8 mouse cellular contexts compared by ENCODE assay signal in the genomic region with DNA sequence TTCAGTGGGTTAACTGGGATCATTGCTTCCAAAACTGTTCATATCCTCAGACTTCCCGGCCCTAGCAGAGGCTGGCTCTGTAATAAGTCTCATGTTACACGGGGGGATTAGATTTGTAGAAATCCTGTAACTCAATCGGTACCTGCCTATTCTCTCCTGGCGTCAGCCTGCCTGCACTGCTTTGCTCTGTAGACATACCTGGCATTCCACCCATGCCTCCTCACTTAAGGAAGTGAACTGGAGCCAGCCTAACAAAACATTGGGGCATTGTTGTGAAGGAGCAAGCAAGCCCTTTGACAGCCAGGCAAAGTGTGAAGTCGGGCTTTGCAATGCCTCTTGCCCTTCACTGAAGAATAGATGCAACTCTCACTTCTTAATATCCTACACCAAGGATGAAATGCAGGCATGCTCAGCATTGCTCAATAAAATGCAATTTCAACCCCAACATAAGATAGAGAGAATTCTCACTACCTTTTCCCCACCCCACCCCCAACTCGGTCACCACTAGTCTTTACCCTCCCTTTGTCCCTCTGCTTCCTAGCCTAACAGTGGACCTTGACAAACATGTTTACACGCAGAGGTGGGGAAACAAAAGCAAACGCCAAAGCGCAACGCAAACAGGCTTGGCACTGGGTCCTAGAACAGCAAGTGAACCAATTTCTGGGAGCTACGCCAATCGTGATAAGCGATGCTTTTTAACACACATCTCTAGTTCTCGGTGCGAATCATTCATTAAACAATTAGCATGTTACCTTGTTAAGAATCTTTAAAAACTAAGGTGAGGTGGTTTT.
A peak's percentile ranks its signal among the peaks of the same experiment; 100 is the strongest.
DNase-seq lines count a peak whose midpoint lies in the region; ATAC-seq lines count a peak whose summit lies in the region.

No protein-coding gene starts in this region.

- no peak overlapping the region for H3K9ac ChIP-seq in kidney, embryonic 15.5 days
- no peak overlapping the region for H3K9ac ChIP-seq in forebrain, embryonic 15.5 days (replicated peaks)
- no peak overlapping the region for H3K9ac ChIP-seq in lung, embryonic 15.5 days

- no peak for DNase-seq in kidney, postnatal 10 days
- peak; percentile 5 for DNase-seq in ZHBTc4 (ENCODE audit: low read depth, low spot score)
- DNase-seq in left cerebral cortex, postnatal 25 days (ENCODE audit: low spot score in 2 of 2) = no peak
- no peak for DNase-seq in gastrocnemius, postnatal 4 days (ENCODE audit: low spot score in 2 of 2)
- DNase-seq in gastrocnemius, adult 8-10 months (ENCODE audit: low spot score in 2 of 2) = no peak

- no peak overlapping the region for H3K27ac ChIP-seq in kidney, embryonic 15.5 days
- H3K27ac ChIP-seq in forebrain, embryonic 15.5 days (replicated peaks) = no peak overlapping the region
- H3K27ac ChIP-seq in lung, embryonic 15.5 days = peak overlapping the region; percentile 48

- ATAC-seq in kidney, embryonic 15.5 days (replicated peaks; ENCODE audit: low FRiP score) = peak; percentile 88
- peak; percentile 53; the same call in 1 of the 2 replicates for ATAC-seq in forebrain, embryonic 15.5 days (replicated peaks)
- ATAC-seq in lung, embryonic 15.5 days (ENCODE audit: borderline replicate concordance, extremely low read depth, low FRiP score, low TSS enrichment) = peak; percentile 85

- no peaks in the 10 kb centered on the region for H3K4me1 ChIP-seq in kidney, embryonic 15.5 days
- H3K4me1 ChIP-seq in forebrain, embryonic 15.5 days = peaks cover 8% of the 10 kb centered on the region
- 0 out of 2 replicates have a peak, but pooled peaks cover 3% of the 10 kb centered on the region for H3K4me1 ChIP-seq in lung, embryonic 15.5 days

- H3K9me3 ChIP-seq in kidney, embryonic 15.5 days (replicated peaks) = no peaks in the 10 kb centered on the region
- H3K9me3 ChIP-seq in forebrain, embryonic 15.5 days = no peaks in the 10 kb centered on the region
- no peaks in the 10 kb centered on the region for H3K9me3 ChIP-seq in lung, embryonic 15.5 days

- 44% methylated on average over 15 of the region's 15 CpGs for WGBS in kidney, embryonic 15.5 days
- WGBS in forebrain, embryonic 15.5 days = 13% methylated on average over 15 of the region's 15 CpGs
- WGBS in lung, embryonic 15.5 days = 19% methylated on average over 15 of the region's 15 CpGs

- no peak overlapping the region for H3K4me3 ChIP-seq in kidney, embryonic 15.5 days (replicated peaks)
- H3K4me3 ChIP-seq in forebrain, embryonic 15.5 days = no peak overlapping the region
- no peak overlapping the region for H3K4me3 ChIP-seq in lung, embryonic 15.5 days

- H3K4me2 ChIP-seq in kidney, embryonic 15.5 days = no peak overlapping the region
- H3K4me2 ChIP-seq in forebrain, embryonic 15.5 days (replicated peaks) = peak overlapping the region; percentile 28
- H3K4me2 ChIP-seq in lung, embryonic 15.5 days = peak overlapping the region; percentile 27

- intact Hi-C loops in left cerebral cortex, postnatal 25 days (cut with DNase I) = no loop called here

- no peaks in the 10 kb centered on the region for H3K36me3 ChIP-seq in kidney, embryonic 15.5 days
- no peaks in the 10 kb centered on the region for H3K36me3 ChIP-seq in forebrain, embryonic 15.5 days
- H3K36me3 ChIP-seq in lung, embryonic 15.5 days = no peaks in the 10 kb centered on the region

- H3K27me3 ChIP-seq in kidney, embryonic 15.5 days = no peaks in the 10 kb centered on the region
- H3K27me3 ChIP-seq in forebrain, embryonic 15.5 days = no peaks in the 10 kb centered on the region
- no peaks in the 10 kb centered on the region for H3K27me3 ChIP-seq in lung, embryonic 15.5 days
